Mouse (Mus musculus): ENCODE data around the gene Crygc.

DNA sequence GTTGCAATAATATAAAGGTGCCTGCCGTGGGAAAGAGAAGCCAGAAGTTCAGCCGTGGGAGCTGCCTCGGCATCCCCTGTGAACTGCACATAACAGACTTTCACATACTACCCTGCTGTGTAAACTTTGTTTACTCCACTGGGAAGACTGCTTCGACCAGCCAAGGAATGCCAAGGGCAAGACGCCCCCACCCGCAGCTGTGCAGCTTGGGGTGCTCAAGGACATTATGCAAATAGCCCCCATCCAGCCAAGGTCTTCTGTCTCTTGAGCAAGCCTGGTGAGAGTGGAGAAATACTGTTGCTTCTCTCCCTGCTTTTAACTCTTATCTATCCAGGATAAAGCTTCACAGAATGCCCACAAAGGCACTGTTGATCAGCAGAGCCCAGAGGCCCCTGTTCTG is 32.7 kb downstream of the Crygc start:
- TF ChIP-seq CTCF (IDR thresholded peaks at IDR 0.05; ENCODE audit: borderline replicate concordance, extremely low read depth, insufficient read depth, insufficient read length), result no peak
- no peak for TF ChIP-seq POLR2A (IDR thresholded peaks at IDR 0.05; ENCODE audit: borderline replicate concordance, extremely low read depth, insufficient read depth, insufficient read length, poor library complexity, severe bottlenecking)

All from brain, embryonic 14.5 days (tissue).